Mouse (Mus musculus) hindbrain, embryonic 10.5 days (tissue): ENCODE results near the gene C2. TPM values are rescaled to one million over a fixed set of nuclear protein-coding genes. Genes with fewer than 3 reads are reported as not detected.

Experiments
- DNase-seq: peaks from one replicate; pipeline ENCODE4 v3.0.0-alpha.2; 2017; ENCODE audit warnings: low spot score
- H3K27ac ChIP-seq: fragments of 300-500 bp; sonication (generic); 2 replicates; pipeline ENCODE4 v1.5.1; 2016; ENCODE audit warnings: mild to moderate bottlenecking, moderate library complexity
- H3K27me3 ChIP-seq: fragments of 300-500 bp; sonication (generic); 2 replicates; pipeline ENCODE4 v1.6.1; 2016; ENCODE audit warnings: mild to moderate bottlenecking; ENCODE audit not compliant: poor library complexity, insufficient read depth, severe bottlenecking
- H3K36me3 ChIP-seq: fragments of 300-500 bp; sonication (generic); 2 replicates; pipeline ENCODE4 v1.6.1; 2016; ENCODE audit warnings: mild to moderate bottlenecking, moderate library complexity
- H3K4me1 ChIP-seq: fragments of 300-500 bp; sonication (generic); replicated peaks from 2 replicates; pipeline ENCODE4 v1.6.1; 2016; ENCODE audit warnings: mild to moderate bottlenecking
- H3K4me3 ChIP-seq: fragments of 300-500 bp; sonication (generic); 2 replicates; pipeline ENCODE4 v1.5.1; 2016; ENCODE audit warnings: mild to moderate bottlenecking, moderate library complexity
- H3K9me3 ChIP-seq: fragments of 300-500 bp; sonication (generic); 2 replicates; pipeline ENCODE4 v1.6.1; 2016; ENCODE audit warnings: mild to moderate bottlenecking, moderate library complexity
- WGBS: fragments of 180-500 bp; shearing (Covaris S2); methylation state at CpG from one replicate; pipeline ENCODE4 v1.1.7; 2016; 5-methylcytosine and 5-hydroxymethylcytosine counted together
- polyA plus RNA-seq: library from polyadenylated mRNA; unstranded; fragments of >200 nt; fragmentation: Nextera tagmentation; extraction: Ambion mirVana; gene quantifications from 2 replicates; pipeline ENCODE4 v1.2.1, GENCODE M21; 2016

C2 gene
- polyA plus RNA-seq, 1 experiment from 2014 or later: 1.0 TPM

DNA sequence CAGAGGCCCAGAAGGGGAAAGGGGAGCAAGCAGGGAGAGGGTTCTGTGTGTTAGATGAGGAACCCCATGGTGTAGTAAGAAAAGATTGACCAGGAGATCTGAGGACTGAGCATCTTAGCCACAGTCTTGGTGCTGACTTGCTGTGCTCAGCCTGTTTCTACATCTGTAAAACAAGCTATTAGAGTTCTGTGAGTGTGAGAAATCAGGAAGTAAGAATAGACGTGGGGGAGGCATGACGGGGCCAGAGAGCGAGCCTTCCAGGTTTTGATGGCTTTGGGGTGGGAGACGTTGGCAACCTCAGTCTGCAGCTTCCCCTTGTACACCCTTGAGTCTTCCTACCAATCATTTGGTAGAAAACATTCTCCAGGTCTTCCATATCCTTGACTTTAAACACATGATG lies 39.4 kb downstream of the C2 start:
- Histone ChIP-seq H3K9me3 (no peaks in the 10 kb centered on the region), H3K4me3 (no peak overlapping the region), H3K27ac (no peak overlapping the region), H3K36me3 (peaks cover 47% of the 10 kb centered on the region), H3K27me3 (peaks cover 6% of the 10 kb centered on the region; the same call in 1 of the 2 replicates), H3K4me1 (no peaks in the 10 kb centered on the region)
- no peak for DNase-seq
- 84% methylated on average over 4 of the region's 4 CpGs for WGBS

DNA sequence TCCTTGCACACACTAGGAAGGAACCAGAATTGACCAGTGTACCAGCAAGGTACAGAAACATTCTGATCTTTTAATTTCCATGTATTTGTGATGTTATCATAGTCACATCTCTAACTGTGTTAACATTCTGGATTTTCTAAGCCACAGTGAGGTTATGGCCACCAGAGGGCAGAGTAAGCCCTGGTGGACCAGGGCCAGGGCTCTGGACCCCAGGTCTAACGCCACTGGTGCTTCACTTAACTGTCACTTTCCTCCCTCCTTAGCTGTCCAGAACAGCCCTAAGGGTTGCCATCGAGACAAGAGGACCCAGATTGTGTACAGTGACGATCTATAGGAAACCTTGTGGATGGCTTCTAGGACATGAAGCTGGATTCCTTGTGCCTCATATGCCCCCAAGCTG lies 42.2 kb downstream of the C2 start:
- Histone ChIP-seq H3K27ac (no peak overlapping the region), H3K27me3 (no peaks in the 10 kb centered on the region), H3K4me3 (no peak overlapping the region), H3K4me1 (peaks cover 15% of the 10 kb centered on the region), H3K36me3 (peaks cover 64% of the 10 kb centered on the region), H3K9me3 (no peaks in the 10 kb centered on the region)
- 43% methylated on average over 3 of the region's 3 CpGs for WGBS
- DNase-seq: peak; percentile 45

DNA sequence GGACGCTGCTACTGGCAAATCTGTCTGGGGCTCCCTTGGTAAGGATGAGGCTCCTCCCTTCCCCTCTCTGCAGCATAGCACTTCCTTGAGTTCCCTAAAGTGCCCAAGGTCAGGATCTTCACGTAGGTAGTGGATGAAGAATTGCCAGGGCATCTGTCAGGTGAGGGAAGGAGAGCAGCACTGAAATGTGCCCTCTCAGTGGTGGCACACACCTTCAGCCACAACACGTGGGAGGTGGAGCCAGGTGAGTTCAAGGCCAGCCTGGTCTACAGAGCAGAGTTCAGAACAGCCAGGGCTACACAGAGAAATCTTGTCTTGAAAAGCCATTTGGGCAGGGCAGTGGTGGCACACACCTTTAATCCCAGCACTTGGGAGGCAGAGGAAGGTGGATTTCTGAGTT lies 43.3 kb downstream of the C2 start:
- Histone ChIP-seq H3K4me3 (no peak overlapping the region), H3K27ac (no peak overlapping the region), H3K36me3 (peaks cover 64% of the 10 kb centered on the region), H3K9me3 (no peaks in the 10 kb centered on the region), H3K4me1 (peaks cover 19% of the 10 kb centered on the region), H3K27me3 (no peaks in the 10 kb centered on the region)
- DNase-seq: no peak
- WGBS: 87% methylated on average over 3 of the region's 3 CpGs

DNA sequence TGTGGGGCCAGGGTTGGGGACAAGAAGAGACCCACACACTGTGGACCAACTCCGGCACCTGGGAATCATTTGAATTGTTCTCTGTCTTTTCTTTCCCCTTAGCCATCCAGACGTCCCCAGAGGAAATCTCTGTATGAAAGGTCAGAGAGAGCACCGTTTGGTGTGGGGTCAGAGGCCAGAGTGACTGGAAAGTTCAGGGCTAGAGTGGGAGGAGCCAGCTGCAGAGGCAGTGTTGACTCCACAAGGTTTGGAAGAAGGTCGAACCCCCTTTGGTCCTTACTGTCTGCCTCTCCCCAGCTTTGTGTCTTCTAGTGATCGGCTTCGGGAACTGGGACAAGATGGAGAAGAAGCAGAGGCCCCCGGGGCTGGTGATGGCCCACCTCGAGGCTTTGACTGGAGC lies 44.6 kb downstream of the C2 start:
- Histone ChIP-seq H3K36me3 (peaks cover 64% of the 10 kb centered on the region), H3K27me3 (no peaks in the 10 kb centered on the region), H3K4me1 (peaks cover 27% of the 10 kb centered on the region), H3K4me3 (no peak overlapping the region), H3K27ac (no peak overlapping the region), H3K9me3 (no peaks in the 10 kb centered on the region)
- no peak for DNase-seq
- 69% methylated on average over 8 of the region's 8 CpGs for WGBS

DNA sequence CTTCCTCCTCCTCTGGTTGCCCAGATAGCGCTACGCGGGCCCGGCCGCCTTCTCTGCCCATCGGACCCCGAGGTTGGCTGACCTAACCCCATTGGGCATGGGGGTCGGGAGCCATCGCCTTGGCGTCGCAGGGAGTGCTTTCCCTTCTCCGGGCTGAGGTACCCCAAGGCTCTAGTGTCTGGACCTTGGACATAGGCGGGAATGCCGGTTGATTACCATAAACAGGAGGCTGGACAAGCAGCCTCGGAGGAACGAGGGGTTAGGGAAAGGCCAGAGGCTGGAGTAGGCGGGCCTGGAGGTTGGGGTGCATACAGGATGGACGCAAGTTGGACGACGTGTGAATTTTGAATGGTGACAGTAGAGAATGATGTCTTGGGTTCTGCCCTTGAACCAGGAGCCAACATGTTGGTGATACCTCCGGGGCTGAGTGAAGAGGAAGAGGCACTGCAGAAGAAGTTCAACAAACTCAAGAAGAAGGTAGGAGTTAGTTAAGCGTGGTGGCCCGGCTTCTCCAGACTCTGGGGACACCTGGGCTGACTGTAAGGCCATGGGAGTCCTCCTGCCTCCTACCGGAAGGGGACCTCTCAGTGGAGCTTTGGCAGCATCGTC lies 47.4 kb downstream of the C2 start:
- Histone ChIP-seq H3K36me3 (peaks cover 63% of the 10 kb centered on the region), H3K27me3 (no peaks in the 10 kb centered on the region), H3K27ac (peak overlapping the region; percentile 86), H3K4me3 (peak overlapping the region; percentile 72), H3K4me1 (peaks cover 27% of the 10 kb centered on the region), H3K9me3 (no peaks in the 10 kb centered on the region)
- WGBS: 2% methylated on average over 25 of the region's 25 CpGs
- no peak for DNase-seq

DNA sequence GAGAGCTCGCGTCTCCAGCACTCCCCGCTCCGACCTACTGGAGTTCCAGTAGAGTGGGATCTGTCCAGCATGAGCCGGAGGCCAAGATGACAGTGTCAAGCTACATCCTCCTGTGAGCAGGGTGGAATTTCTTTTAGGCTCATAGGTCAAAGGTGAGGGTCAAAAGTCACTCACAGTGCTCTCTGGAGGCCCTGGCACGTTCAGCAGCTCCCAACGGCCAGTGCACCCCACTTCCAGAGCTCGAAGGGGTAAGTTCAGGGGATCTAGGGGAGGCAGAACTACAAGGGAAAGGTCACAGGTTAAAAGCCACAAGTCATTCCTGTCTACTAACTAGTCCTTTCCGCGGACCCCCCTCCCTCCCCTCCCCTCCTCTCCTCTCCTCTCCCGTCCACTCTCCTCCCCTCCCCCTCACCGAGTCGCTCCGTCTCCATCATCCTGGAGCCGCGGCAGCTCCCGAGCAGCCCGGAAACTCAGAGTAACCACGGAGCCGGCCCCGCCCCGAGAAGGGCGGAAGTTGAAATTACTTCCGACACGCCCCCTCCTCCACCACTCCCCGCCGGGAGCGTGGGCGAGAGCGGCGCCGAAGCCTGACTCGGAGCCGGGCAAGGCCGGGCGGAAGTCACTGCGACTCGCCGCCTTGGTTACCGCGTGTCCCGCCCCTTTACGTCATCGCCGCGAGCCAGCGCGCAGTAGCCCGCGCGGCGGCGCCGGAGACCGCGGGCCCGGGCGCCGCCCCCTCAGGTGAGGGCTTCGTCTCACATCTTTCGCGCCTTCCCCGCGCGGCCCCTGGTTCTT lies 48.1 kb downstream of the C2 start, which contains the start of the genes Skiv2l and Nelfe:
Gene Skiv2l (minus strand): TSS at position 489 of the 795 bp plus-strand sequence.
Gene Nelfe (plus strand): TSS at position 670 of the 795 bp plus-strand sequence.
- under 1% methylated on average over 65 of the region's 65 CpGs for WGBS
- Histone ChIP-seq H3K4me3 (peak within 1 kb of the TSS; percentile 72), H3K36me3 (peaks cover 63% of the 10 kb centered on the region), H3K27ac (peak within 1 kb of the TSS; percentile 86), H3K4me1 (peaks cover 27% of the 10 kb centered on the region), H3K27me3 (no peaks in the 10 kb centered on the region), H3K9me3 (no peaks in the 10 kb centered on the region)
- DNase-seq: peak; percentile 98

DNA sequence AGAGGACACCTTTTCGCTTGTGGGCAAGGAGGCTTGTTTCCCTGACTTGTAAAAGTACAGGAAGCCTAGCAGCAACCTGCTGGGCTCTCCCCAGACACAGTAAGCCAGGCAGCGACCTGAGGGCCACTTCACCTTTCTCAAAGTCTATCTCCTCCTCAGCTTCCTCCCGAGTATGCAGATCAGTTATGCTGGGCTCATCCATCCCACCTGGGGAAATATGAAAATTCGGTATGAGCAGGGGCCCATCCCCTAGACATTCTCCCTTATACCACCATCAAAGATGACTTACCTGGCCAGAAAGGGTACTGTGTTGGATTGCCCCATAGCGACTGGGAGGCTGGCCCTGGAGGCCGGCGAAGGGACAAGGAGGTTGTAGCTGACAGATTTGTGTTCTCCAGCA lies 50.5 kb downstream of the C2 start:
- H3K4me3 ChIP-seq: no peak overlapping the region
- DNase-seq: no peak
- no peak overlapping the region for H3K27ac ChIP-seq
- H3K36me3 ChIP-seq: peaks cover 63% of the 10 kb centered on the region
- peaks cover 27% of the 10 kb centered on the region for H3K4me1 ChIP-seq
- H3K9me3 ChIP-seq: no peaks in the 10 kb centered on the region
- H3K27me3 ChIP-seq: no peaks in the 10 kb centered on the region
- WGBS: 95% methylated on average over 7 of the region's 7 CpGs

DNA sequence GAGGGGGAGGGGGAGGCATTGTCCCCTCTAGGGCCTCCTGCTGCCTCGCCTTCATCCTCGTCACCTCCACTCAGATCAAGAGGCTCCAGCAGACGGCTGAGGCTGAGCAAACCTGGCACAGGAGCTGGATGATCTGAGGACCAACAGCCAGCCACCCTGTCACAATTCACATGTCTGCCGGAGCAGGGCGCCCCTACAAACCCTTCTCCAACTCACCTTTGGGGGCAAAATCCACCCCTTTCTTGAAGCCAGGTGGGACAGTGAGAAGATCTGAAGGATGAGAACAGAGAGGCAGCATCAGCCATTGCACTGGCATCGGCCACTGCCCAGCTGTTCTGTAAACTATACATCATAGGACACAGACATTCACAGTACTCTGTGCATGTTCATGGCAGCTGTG lies 50.9 kb downstream of the C2 start:
- H3K36me3 ChIP-seq: peaks cover 63% of the 10 kb centered on the region
- no peak overlapping the region for H3K27ac ChIP-seq
- peaks cover 25% of the 10 kb centered on the region for H3K4me1 ChIP-seq
- no peak for DNase-seq
- no peaks in the 10 kb centered on the region for H3K27me3 ChIP-seq
- WGBS: 88% methylated on average over 6 of the region's 6 CpGs
- no peaks in the 10 kb centered on the region for H3K9me3 ChIP-seq
- H3K4me3 ChIP-seq: no peak overlapping the region

DNA sequence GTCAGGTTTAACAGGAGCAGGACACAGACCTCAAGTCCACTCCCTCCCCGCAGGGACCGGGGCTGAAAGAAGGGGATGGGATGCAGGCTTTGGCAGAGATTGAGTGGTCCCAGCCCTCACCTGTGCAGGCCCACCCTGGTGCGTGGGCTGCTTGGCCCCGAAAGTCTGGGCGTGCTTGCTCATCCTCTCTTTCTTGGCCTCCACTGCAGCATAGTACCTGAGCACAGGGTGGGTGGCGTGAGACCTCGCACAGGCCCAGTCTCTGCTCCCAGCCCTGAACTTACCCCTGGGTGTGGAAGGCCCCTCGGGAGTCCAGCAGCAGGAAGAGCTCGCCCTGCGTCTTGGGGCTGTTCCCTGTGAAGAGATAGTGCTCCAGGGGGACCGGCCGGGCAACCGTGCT lies 53.2 kb downstream of the C2 start:
- no peak overlapping the region for H3K4me3 ChIP-seq
- H3K9me3 ChIP-seq: no peaks in the 10 kb centered on the region
- WGBS: 92% methylated on average over 13 of the region's 13 CpGs
- H3K27me3 ChIP-seq: no peaks in the 10 kb centered on the region
- DNase-seq: no peak
- H3K4me1 ChIP-seq: peaks cover 9% of the 10 kb centered on the region
- H3K27ac ChIP-seq: no peak overlapping the region
- H3K36me3 ChIP-seq: peaks cover 84% of the 10 kb centered on the region

DNA sequence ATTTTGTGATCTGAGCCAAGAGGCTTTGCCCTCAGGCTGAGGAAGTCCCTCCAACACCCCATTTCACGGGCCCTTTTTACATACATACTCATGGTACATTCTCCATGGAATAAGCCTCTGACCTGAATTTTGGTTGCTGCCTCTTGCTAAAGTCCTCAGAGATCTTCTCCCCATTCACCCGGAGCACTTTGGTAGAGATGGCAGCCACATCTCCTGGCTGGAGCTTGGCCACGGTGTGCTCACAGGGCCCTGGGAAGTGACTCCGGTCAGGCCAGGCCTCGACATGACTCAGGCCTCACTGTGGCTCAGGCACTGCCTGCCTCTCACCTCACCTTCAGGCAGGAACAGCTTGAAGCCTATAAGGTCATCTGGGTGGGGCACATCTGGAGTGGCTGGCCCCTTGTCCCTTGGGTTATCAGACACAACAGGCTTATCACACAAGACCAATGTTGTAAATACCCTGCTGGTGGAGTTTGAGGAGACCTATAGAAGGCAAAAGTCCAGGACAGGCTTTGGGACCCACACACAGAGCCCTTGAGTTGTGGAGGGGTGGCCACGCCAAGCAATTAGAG lies 57.2 kb downstream of the C2 start:
- peaks cover 28% of the 10 kb centered on the region for H3K4me1 ChIP-seq
- peaks cover 80% of the 10 kb centered on the region for H3K36me3 ChIP-seq
- DNase-seq: no peak
- H3K9me3 ChIP-seq: no peaks in the 10 kb centered on the region
- H3K4me3 ChIP-seq: no peak overlapping the region
- no peaks in the 10 kb centered on the region for H3K27me3 ChIP-seq
- H3K27ac ChIP-seq: no peak overlapping the region
- WGBS: 86% methylated on average over 6 of the region's 6 CpGs

DNA sequence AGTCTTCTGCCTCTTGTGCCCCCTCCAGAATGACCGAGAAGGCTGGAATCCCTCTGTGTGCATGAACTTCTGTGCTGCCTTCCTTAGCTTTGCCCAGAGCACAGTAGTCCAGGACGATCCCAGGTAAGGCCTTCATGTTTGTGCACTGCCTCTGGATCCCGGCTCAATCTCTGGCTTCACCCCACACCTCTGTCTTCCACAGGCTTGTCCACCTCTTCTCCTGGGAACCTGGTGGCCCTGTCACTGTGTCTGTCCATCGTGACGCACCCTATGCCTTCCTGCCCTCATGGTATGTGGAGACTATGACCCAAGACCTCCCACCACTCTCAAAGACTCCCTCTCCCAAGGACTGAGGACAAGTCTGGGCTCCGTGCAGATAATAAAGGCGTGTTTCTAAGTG lies 59.3 kb downstream of the C2 start:
- Histone ChIP-seq H3K36me3 (peaks cover 68% of the 10 kb centered on the region), H3K27me3 (no peaks in the 10 kb centered on the region), H3K4me3 (peak overlapping the region; percentile 86), H3K4me1 (peaks cover 32% of the 10 kb centered on the region), H3K9me3 (no peaks in the 10 kb centered on the region), H3K27ac (no peak overlapping the region)
- 92% methylated on average over 7 of the region's 7 CpGs for WGBS
- no peak for DNase-seq

DNA sequence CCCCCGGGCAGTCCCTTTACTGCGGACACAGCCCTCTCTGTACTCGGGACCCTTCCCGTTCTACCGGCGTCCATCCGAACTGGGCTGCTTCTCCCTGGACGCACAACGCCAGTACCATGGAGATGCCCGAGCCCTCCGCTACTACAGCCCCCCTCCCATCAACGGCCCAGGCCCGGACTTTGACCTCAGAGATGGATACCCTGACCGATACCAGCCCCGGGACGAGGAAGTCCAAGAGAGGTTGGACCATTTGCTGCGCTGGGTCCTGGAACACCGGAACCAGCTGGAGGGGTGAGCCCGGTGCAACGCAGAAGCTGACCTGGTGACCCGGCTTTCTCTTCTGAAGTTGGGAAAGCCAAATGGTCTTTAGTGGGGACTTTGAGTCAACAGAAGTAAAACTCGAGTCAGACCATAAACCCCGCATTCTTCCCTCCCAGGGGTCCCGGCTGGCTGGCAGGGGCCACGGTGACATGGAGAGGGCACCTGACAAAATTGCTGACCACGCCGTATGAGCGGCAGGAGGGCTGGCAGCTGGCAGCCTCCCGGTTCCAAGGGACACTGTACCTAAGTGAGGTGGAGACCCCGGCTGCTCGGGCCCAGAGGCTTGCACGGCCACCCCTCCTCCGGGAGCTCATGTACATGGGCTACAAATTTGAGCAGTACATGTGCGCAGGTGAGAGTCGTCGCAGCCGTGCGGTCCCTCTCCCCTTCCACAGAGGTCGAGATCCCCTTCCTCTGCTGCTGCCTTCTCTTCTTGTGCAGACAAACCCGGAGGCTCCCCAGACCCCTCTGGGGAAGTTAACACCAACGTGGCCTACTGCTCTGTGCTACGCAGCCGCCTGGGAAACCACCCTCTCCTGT lies 60.4 kb downstream of the C2 start:
- Histone ChIP-seq H3K27ac (peak overlapping the region; percentile 87), H3K27me3 (no peaks in the 10 kb centered on the region), H3K9me3 (no peaks in the 10 kb centered on the region), H3K4me3 (peak overlapping the region; percentile 86), H3K4me1 (peaks cover 32% of the 10 kb centered on the region), H3K36me3 (peaks cover 68% of the 10 kb centered on the region)
- 39% methylated on average over 43 of the region's 43 CpGs for WGBS
- DNase-seq: no peak
